Mouse (Mus musculus) adrenal gland, postnatal 4 days (tissue): Measurements from ENCODE around the gene Hspa1a. TPM values are rescaled to one million over a fixed set of nuclear protein-coding genes. Genes with fewer than 3 reads are reported as not detected.
"Not testable (repeated sequence)": the region's sequence is repeated elsewhere in the genome, so short reads cannot be mapped to it uniquely, and the experiment has no call there.

Experiments used
- DNase-seq, 2 experiments: peaks; one replicate each; pipeline ENCODE4 v3.0.0; 2021 to 2022; ENCODE audit warnings: low spot score in 2 of 2, mixed read lengths in 2 of 2
- total RNA-seq, 2 experiments: library from RNA; stranded (reverse); gene quantifications; 2 replicates each; pipeline ENCODE4 v1.2.3; 2021

The Hspa1a gene
- total RNA-seq, 2 experiments from 2014 or later = 12.6 to 14.5 TPM

- no peak for DNase-seq
Measured at GRCm38 (mm10) chr17:34949553-34949969, 22.4 kb downstream of the Hspa1a start.

GRCm38 (mm10) chr17:34948721-34949552, 23.0 kb downstream of the Hspa1a start:
- DNase-seq = not testable (repeated sequence)

DNA sequence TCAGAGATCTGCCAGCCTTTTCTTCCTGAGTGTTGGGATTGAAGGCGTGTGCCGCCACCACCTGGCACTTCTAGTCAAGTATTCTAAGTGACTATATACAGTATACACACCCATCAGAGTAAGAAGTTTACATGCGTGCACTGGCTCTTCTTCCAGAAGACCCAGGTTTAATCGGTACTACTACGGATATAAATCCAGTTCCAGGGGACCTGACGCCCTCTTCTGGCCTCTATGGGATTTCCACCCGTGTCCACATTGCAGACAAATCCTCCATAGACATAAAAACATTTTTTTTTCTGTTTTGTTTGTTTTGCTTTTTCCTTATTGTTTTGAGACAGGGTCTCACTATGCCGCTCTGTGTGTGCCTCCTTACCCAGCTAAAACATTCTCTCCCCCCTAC, 24.4 kb downstream of the Hspa1a start:
- DNase-seq = no peak

GRCm38 (mm10) chr17:34946486-34947140, 25.3 kb downstream of the Hspa1a start:
- DNase-seq = no peak

GRCm38 (mm10) chr17:34944362-34944761, 27.6 kb downstream of the Hspa1a start:
- DNase-seq = no peak

DNA sequence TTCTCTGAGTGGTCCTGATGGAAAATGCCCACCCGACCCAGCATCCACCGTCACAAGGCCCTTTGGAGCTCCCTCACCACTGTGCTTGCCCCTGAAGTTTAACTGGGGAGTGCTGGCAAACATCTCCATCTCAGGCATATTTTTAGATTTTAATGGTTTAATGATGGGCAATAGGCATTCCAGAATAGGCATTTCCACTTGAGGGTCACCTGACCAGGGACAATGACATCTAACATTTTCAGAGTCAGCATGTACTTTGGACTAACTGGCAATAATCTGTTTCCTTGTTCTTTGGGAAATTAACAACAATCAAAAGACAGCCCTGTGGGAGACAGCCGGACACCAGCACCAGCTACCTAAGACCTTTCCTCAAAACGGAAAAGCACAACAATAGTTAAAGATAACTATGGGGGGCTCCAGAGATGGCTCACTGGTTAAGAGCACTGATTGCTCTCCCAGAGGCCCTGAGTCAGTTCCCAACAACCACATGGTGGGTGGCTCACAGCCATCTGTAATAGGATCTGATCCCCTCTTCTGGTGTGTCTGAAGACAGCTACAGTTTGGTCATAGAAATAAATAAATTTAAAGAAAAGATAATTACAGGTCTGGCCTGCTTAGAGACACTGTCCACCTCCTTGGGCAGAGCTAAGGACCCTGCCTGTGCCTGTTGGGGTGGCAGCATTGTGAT, 28.7 kb downstream of the Hspa1a start:
- no peak for DNase-seq

- no peak for DNase-seq
Measured at GRCm38 (mm10) chr17:34941344-34942041, 30.5 kb downstream of the Hspa1a start.

DNA sequence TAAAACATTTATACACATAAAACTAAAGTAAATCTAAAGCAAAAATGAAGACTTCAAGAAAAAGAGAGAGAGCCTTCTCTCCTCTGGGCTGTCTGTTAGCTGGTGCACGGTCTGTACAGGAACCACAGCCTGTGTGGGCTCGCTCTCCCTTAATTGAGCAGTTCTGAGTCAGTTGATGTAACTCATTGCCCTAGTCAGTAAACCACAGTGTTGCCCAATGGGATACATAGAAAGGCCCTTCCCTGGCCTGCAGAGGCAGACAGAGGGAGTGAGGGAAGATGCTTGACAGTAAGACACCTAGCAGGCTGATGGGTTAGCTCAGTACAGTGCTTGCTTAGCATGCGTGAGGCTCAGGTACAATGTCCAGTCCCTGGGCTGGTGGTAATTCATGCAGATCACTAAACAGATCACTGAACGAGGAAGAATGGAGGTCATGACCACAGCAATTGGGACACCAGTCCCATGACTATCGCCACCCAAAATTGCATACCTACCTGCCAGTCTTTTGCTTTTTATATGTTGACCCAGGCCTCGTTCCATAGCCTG, 33.9 kb downstream of the Hspa1a start:
- no peak for DNase-seq

DNA sequence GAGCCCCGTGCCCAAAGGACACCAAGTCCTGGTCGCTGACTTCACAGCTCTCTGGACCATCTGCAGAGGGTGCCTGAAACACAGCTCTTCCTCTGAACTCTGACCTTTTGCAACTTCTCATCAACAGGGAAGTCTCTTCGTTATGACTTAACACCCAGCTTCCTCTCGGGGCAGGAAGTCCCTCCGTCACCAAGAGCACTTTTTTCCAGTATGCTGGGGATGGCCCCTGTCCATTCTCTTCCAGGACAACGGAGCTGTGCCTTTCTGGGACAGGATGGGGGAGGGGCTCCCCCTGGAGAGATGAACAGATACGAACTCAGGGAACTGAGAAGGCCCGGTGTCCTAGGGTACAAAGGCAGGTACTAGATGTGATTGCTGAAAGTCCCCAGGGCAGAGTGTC, 37.1 kb downstream of the Hspa1a start:
- DNase-seq = no peak

DNA sequence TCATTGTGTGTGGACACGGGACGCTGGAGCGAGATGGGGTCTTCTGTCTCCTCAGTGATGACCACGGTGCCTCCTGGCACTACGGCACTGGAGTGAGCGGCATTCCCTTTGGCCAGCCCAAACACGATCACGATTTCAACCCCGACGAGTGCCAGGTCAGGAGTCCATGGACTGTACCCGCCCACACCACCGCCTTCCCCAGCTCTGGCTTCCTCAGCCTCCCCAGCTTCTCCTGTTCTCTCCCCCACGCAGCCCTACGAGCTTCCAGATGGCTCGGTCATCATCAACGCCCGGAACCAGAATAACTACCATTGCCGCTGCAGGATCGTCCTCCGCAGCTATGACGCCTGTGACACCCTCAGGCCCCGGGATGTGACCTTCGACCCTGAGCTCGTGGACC, 37.9 kb downstream of the Hspa1a start:
- no peak for DNase-seq

DNA sequence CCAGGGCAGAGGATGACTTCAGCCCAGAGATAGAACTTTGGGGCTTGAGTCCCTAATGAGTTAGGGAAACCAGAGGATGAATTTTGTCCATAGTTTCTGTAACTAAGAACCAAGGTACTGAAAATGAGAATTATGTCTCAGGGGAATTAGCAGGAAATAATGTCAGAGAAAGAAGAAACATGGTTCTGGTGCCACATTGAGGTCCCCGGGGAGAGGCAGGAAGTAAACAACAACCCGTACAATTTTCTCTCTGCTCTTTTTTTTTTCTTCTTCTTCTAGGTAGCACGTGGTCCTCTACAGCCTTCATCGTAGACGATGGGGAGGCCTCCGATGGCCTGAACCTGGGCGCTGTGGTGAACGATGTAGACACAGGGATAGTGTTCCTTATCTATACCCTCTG, 39.7 kb downstream of the Hspa1a start:
- DNase-seq = no peak

- no peak for DNase-seq
Measured at GRCm38 (mm10) chr17:34931735-34932098, 40.2 kb downstream of the Hspa1a start.

GRCm38 (mm10) chr17:34931061-34931734, 40.8 kb downstream of the Hspa1a start, which contains the start of gene Neu1:
Gene Neu1, plus strand, starts transcription at chr17:34931253.
- DNase-seq = peak; percentile 89 to 96

DNA sequence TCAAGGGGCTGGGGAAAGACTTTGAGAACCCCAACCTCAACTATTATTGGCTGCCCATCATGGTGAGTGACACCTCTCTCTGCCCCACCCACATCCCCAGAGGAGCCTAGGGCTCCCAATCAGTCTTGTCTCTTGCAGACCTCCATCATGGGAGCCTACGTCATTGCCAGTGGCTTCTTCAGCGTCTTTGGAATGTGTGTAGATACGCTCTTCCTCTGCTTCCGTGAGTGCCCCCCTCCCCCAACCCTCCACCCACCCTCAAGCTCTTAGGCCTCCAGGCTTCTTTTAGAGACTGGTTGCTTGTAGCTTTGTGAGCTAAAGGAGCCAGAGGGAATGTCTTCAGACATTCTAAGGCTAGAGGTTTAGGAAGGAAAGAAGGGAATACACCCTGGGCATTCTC, 43.1 kb downstream of the Hspa1a start:
- DNase-seq = no peak

GRCm38 (mm10) chr17:34927306-34928019, 44.5 kb downstream of the Hspa1a start:
- no peak for DNase-seq

DNA sequence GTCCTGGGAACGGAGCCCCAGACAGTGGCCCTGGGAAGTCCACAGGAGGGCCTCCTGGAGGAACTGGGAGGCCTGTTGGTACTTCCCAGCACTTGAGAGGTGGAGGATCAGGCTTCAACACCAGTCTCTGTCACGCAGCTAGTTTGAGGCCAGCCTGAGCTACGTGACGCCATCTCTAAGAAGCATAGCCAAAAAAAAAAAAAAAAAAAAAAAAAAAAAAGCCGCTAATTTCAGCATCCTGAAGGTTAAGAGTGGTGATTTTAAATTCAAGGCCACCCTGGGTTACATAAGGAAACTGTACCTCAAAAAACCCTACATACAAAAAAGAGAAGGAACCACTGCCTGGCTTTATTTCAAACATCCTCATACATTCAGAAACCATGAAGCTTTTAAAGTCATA, 47.7 kb downstream of the Hspa1a start:
- DNase-seq = no peak

DNA sequence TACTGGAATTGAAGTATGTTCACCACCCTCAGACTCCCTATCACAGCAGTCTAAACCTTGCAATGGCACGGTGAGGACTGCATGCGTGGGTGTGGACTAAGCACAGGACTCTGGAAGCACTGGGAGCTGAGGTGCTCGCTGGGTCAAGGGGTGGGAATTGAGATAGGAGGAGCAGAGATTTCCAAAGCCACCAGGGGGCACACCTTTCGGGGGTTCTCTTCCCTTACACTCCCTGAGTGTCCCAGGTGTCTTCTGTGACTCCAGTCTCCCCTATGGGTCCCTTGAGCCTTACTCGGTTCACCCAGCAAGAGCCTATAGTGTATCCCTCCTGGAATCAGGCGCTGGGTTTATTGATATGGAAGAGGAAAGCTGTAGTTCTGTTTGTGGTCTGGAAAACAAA, 49.0 kb downstream of the Hspa1a start:
- DNase-seq = no peak
